Mouse (Mus musculus): Measurements from ENCODE around the gene Adgrg3.

- no peak for TF ChIP-seq CTCF (IDR thresholded peaks at IDR 0.05; ENCODE audit: low read depth)
- TF ChIP-seq EP300 (IDR thresholded peaks at IDR 0.05; ENCODE audit: low read depth), result no peak
Observed at GRCm38 (mm10) chr8:94973270-94973669, 44.2 kb upstream of the Adgrg3 start.
